Mouse (Mus musculus) ES-Bruce4 (cell line): ENCODE data around the gene Ghr.

Experiments used
- EP300 ChIP-seq: IDR thresholded peaks from 2 replicates; pipeline ENCODE4 v1.6.1; 2011; ENCODE audit warnings: low read depth, low read length; ENCODE audit not compliant: insufficient read depth
- POLR2A ChIP-seq: IDR thresholded peaks from one replicate; pipeline ENCODE4 v1.8.1; 2011; ENCODE audit warnings: low read length; ENCODE audit not compliant: insufficient read depth

GRCm38 (mm10) chr15:3353696-3354095 lies 229.6 kb downstream of the Ghr start:
- TF ChIP-seq POLR2A, result no peak
- TF ChIP-seq EP300, result no peak
